Mouse (Mus musculus) B cell, adult 67 days (primary cell): ENCODE results near the gene Usp46. TPM values are rescaled to one million over a fixed set of nuclear protein-coding genes. Genes with fewer than 3 reads are reported as not detected.

Experiments used
- total RNA-seq, 2 experiments: library from RNA; stranded (reverse); gene quantifications; 4 replicates each; pipeline ENCODE4 v1.2.4; 2023

Gene Usp46
- total RNA-seq = 10 to 100 TPM in 1 of 2 experiments, 1 to 10 TPM in 1; 9.5 to 20.7 TPM

GRCm38 (mm10) chr5:74067831-74068713 is at the start of gene Usp46:
TSS of gene Usp46 (minus strand) at chr5:74068431.

Other genes with a start within 250 kb of the Usp46 start
- gene Rasl11b, start 126.9 kb upstream of the Usp46 start, total RNA-seq = not detected